Mouse (Mus musculus): ENCODE results near the gene Opn3.

DNA sequence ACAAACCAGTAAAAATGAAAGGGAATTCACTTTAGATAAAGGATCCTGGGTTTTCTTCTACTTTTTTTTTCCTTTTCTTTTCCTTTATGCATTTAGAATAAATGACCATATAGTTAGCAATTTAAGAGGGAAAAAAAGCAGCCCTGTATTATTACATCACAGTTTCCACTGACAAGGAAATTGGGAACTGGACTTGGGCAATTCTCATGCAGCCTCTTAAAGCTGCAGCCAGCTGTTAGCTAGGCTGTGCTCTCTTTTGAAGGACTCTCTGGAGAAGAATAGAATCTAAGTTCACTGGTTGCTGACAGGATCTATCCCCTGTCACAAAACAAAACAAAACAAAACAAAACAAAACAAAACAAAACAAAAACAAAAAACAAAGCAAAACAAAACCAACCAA lies 15.4 kb upstream of the Opn3 start:
- TF ChIP-seq CTCF (IDR thresholded peaks at IDR 0.05; ENCODE audit: borderline replicate concordance, extremely low read depth, insufficient read depth, insufficient read length): no peak
- TF ChIP-seq POLR2A (IDR thresholded peaks at IDR 0.05; ENCODE audit: borderline replicate concordance, extremely low read depth, insufficient read depth, insufficient read length, poor library complexity, severe bottlenecking): no peak
